Comparison of ENCODE assay signal across 21 mouse cellular contexts in genomic region chr10:3942289-3942688, GRCm38 (mm10). TPM values are rescaled to one million over a fixed set of nuclear protein-coding genes. Genes with fewer than 3 reads are reported as not detected.
DNase-seq lines count a peak whose midpoint lies in the region; ATAC-seq and TF ChIP-seq lines count a peak whose summit lies in the region.
"Had no signal": no experiment of that assay in that cellular context is flagged by ENCODE, and none has a peak within 500 bp of the region (broad histone marks: within the 10 kb centered on the region; RNA-seq: fewer than 3 reads in every experiment).

No protein-coding gene starts in this region.

- H3K9ac ChIP-seq in forebrain, postnatal 0 days, result no peak overlapping the region
- no peak overlapping the region for H3K9ac ChIP-seq in lung, embryonic 16.5 days (ENCODE audit: low read length)
- no peak overlapping the region for H3K9ac ChIP-seq in embryonic facial prominence, embryonic 14.5 days (ENCODE audit: low read depth, low read length)
- no peak overlapping the region for H3K9ac ChIP-seq in stomach, postnatal 0 days (ENCODE audit: low read length)
- H3K9ac ChIP-seq: forebrain, embryonic 13.5 days had no signal

- H3K4me1 ChIP-seq in forebrain, embryonic 10.5 days, result peaks cover 21% of the 10 kb centered on the region
- no peaks in the 10 kb centered on the region for H3K4me1 ChIP-seq in forebrain, postnatal 0 days (ENCODE audit: insufficient read depth)
- H3K4me1 ChIP-seq in lung, embryonic 16.5 days (replicated peaks; ENCODE audit: control insufficient read depth, insufficient read depth, low read length), result peaks cover 8% of the 10 kb centered on the region
- 0 out of 2 replicates have a peak, but pooled peaks cover 5% of the 10 kb centered on the region for H3K4me1 ChIP-seq in embryonic facial prominence, embryonic 14.5 days (ENCODE audit: control insufficient read depth, insufficient read depth, low read length)
- no peaks in the 10 kb centered on the region for H3K4me1 ChIP-seq in stomach, postnatal 0 days (replicated peaks; ENCODE audit: control insufficient read depth, insufficient read depth)

- no peaks in the 10 kb centered on the region for H3K9me3 ChIP-seq in forebrain, embryonic 10.5 days
- H3K9me3 ChIP-seq in forebrain, postnatal 0 days (ENCODE audit: low read length), result no peaks in the 10 kb centered on the region
- no peaks in the 10 kb centered on the region for H3K9me3 ChIP-seq in lung, embryonic 16.5 days (ENCODE audit: control insufficient read depth, low read length)
- no peaks in the 10 kb centered on the region for H3K9me3 ChIP-seq in embryonic facial prominence, embryonic 14.5 days (ENCODE audit: control insufficient read depth, low read length)
- H3K9me3 ChIP-seq in stomach, postnatal 0 days (ENCODE audit: control insufficient read depth, low read length), result no peaks in the 10 kb centered on the region
- H3K9me3 ChIP-seq: forebrain, embryonic 13.5 days; heart, embryonic 10.5 days had no signal

- H3K27me3 ChIP-seq in forebrain, embryonic 10.5 days (ENCODE audit: poor library complexity, severe bottlenecking), result no peaks in the 10 kb centered on the region
- no peaks in the 10 kb centered on the region for H3K27me3 ChIP-seq in forebrain, postnatal 0 days (ENCODE audit: insufficient read depth, low read length)
- no peaks in the 10 kb centered on the region for H3K27me3 ChIP-seq in lung, embryonic 16.5 days (ENCODE audit: control insufficient read depth, insufficient read depth, low read depth, low read length)
- H3K27me3 ChIP-seq in embryonic facial prominence, embryonic 14.5 days (replicated peaks; ENCODE audit: control insufficient read depth, insufficient read depth, low read length), result no peaks in the 10 kb centered on the region
- no peaks in the 10 kb centered on the region for H3K27me3 ChIP-seq in stomach, postnatal 0 days (ENCODE audit: control insufficient read depth, insufficient read depth, low read length)
- H3K27me3 ChIP-seq: CH12.LX; forebrain, embryonic 13.5 days had no signal

- H3K27ac ChIP-seq in forebrain, embryonic 10.5 days, result peak overlapping the region; percentile 9; the same call in 1 of the 2 replicates
- no peak overlapping the region for H3K27ac ChIP-seq in forebrain, postnatal 0 days (ENCODE audit: low read depth, low read length)
- H3K27ac ChIP-seq in lung, embryonic 16.5 days (ENCODE audit: low read length), result peak overlapping the region; percentile 58
- H3K27ac ChIP-seq in embryonic facial prominence, embryonic 14.5 days (replicated peaks; ENCODE audit: low read depth, low read length), result no peak overlapping the region
- peak overlapping the region; percentile 76 for H3K27ac ChIP-seq in stomach, postnatal 0 days (replicated peaks)
- H3K27ac ChIP-seq: forebrain, embryonic 13.5 days; heart, embryonic 10.5 days had no signal

- no peak overlapping the region for H3K4me3 ChIP-seq in forebrain, embryonic 10.5 days
- H3K4me3 ChIP-seq in forebrain, postnatal 0 days (ENCODE audit: low read depth, low read length), result no peak overlapping the region
- no peak overlapping the region for H3K4me3 ChIP-seq in lung, embryonic 16.5 days (ENCODE audit: low read length)
- no peak overlapping the region for H3K4me3 ChIP-seq in embryonic facial prominence, embryonic 14.5 days (ENCODE audit: low read depth, low read length)
- H3K4me3 ChIP-seq in stomach, postnatal 0 days (ENCODE audit: low read depth, low read length), result no peak overlapping the region
- H3K4me3 ChIP-seq: forebrain, embryonic 13.5 days; heart, embryonic 10.5 days; layer of hippocampus, adult 2 months had no signal

- TF ChIP-seq CTCF in forebrain, postnatal 0 days (IDR thresholded peaks at IDR 0.05; ENCODE audit: low read depth), result no peak
- no peak for TF ChIP-seq CTCF in stomach, postnatal 0 days (IDR thresholded peaks at IDR 0.05; ENCODE audit: low read depth)

- no peak overlapping the region for H3K4me2 ChIP-seq in forebrain, postnatal 0 days (ENCODE audit: low read depth)
- no peak overlapping the region for H3K4me2 ChIP-seq in lung, embryonic 16.5 days (ENCODE audit: low read depth, low read length)
- H3K4me2 ChIP-seq in embryonic facial prominence, embryonic 14.5 days (ENCODE audit: low read depth, low read length), result no peak overlapping the region
- no peak overlapping the region for H3K4me2 ChIP-seq in stomach, postnatal 0 days (replicated peaks; ENCODE audit: low read depth)
- H3K4me2 ChIP-seq: forebrain, embryonic 13.5 days had no signal

- TF ChIP-seq EP300 in stomach, postnatal 0 days (optimal IDR thresholded peaks at IDR 0.05), result no peak

- DNase-seq in forebrain, embryonic 10.5 days (ENCODE audit: extremely low spot score, low spot score), result no peak
- no peak for DNase-seq in forebrain, postnatal 0 days
- DNase-seq in lung, postnatal 36 days, result no peak
- DNase-seq in embryonic facial prominence, embryonic 14.5 days (ENCODE audit: low spot score), result peak; percentile 31
- no peak for DNase-seq in stomach, postnatal 0 days (ENCODE audit: low spot score)
- DNase-seq in natural killer cell, adult 2 months (ENCODE audit: low spot score in 2 of 2), result no peak
- no peak for DNase-seq in urinary bladder, postnatal 36 days (ENCODE audit: low spot score in 2 of 2)
- DNase-seq: adrenal gland, postnatal 25 days; cerebellum, adult 11 months; gastrocnemius, postnatal 14 days; kidney, adult 18-20 months; liver; lung, adult 2 months; retina, postnatal 1 day; thymus, postnatal 4 days had no signal

- WGBS in forebrain, embryonic 10.5 days, result 72% methylated on average over 6 of the region's 6 CpGs
- 82% methylated on average over 6 of the region's 6 CpGs for WGBS in forebrain, postnatal 0 days
- 43% methylated on average over 6 of the region's 6 CpGs for WGBS in lung, embryonic 16.5 days
- 59% methylated on average over 6 of the region's 6 CpGs for WGBS in embryonic facial prominence, embryonic 14.5 days
- WGBS in stomach, postnatal 0 days, result 59% methylated on average over 6 of the region's 6 CpGs

- H3K36me3 ChIP-seq in forebrain, embryonic 10.5 days (replicated peaks), result peaks cover 48% of the 10 kb centered on the region
- H3K36me3 ChIP-seq in forebrain, postnatal 0 days (ENCODE audit: insufficient read depth), result no peaks in the 10 kb centered on the region
- peaks cover 2% of the 10 kb centered on the region; the same call in 1 of the 2 replicates for H3K36me3 ChIP-seq in lung, embryonic 16.5 days (ENCODE audit: control insufficient read depth, insufficient read depth, low read length)
- peaks cover 31% of the 10 kb centered on the region for H3K36me3 ChIP-seq in embryonic facial prominence, embryonic 14.5 days (ENCODE audit: control insufficient read depth, insufficient read depth, low read length)
- H3K36me3 ChIP-seq in stomach, postnatal 0 days (ENCODE audit: control insufficient read depth, insufficient read depth, low read length), result no peaks in the 10 kb centered on the region

- ATAC-seq in forebrain, postnatal 0 days, result no peak
- no peak for ATAC-seq in lung, embryonic 16.5 days (ENCODE audit: low read depth)
- 0 out of 2 replicates have a peak, but pooled peaks have one; percentile 15 for ATAC-seq in embryonic facial prominence, embryonic 14.5 days (ENCODE audit: low read depth)
- no peak for ATAC-seq in stomach, postnatal 0 days (ENCODE audit: low FRiP score, low TSS enrichment)
- ATAC-seq: activated CD4-positive, CD25-positive, alpha-beta regulatory T cell, adult 4 months; forebrain, embryonic 13.5 days had no signal

RNA-seq across cellular contexts. Expression of gene Mthfd1l, which starts 30.6 kb away (rescaled TPM):
- 24.5 and 26.8 TPM in 2 replicates for polyA plus RNA-seq in forebrain, embryonic 10.5 days (2016; fragmentation: Nextera tagmentation; extraction: Ambion mirVana)
- 8.0 and 9.1 TPM in 2 replicates for total RNA-seq in forebrain, postnatal 0 days (2014; rRNA removed)
- 5.1 and 5.9 TPM in 2 replicates for polyA plus RNA-seq in forebrain, postnatal 0 days (2015; fragmentation: Nextera tagmentation; extraction: Ambion mirVana)
- 12.7 and 14.2 TPM in 2 replicates for polyA plus RNA-seq in lung, embryonic 16.5 days (2015; fragmentation: Nextera tagmentation; extraction: Ambion mirVana)
- 8.6 and 12.1 TPM in 2 replicates for polyA plus RNA-seq in embryonic facial prominence, embryonic 14.5 days (2014; fragmentation: Nextera tagmentation; extraction: Ambion mirVana)
- polyA plus RNA-seq in stomach, postnatal 0 days (2015; fragmentation: Nextera tagmentation; extraction: Ambion mirVana), result 5.4 and 5.5 TPM in 2 replicates

Comparison
In these comparisons a context has a peak if more than half of its experiments do, and no peak if none do; other contexts are left out.
1. H3K27ac ChIP-seq: peak in forebrain, embryonic 10.5 days (single experiment), lung, embryonic 16.5 days (single experiment) and stomach, postnatal 0 days (single experiment); none in forebrain, postnatal 0 days (single experiment) and embryonic facial prominence, embryonic 14.5 days (single experiment).